Mouse (Mus musculus): ENCODE results near the gene Dclk3.

Gene Dclk3

DNA sequence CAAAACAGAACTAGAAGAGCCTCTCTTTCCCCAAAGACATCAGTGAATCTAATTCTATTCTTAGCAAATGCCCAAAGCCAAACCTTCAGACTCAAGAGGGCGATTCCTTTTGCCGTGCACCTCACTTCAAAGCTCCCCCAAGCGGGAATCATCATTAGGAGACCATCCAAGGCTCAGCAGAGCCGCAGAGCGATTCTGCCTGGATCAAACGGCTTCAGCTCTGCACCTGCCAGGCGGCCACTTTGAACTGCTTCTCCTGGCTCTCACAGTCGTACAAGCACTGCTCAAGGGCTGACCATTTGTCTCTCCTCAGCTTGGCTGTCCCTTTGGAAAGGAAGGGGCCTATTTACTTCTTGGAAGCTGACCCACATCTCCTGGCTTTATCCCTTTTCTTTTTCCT, 51.7 kb downstream of the Dclk3 start:
- DNase-seq (ENCODE audit: low spot score), result no peak

DNA sequence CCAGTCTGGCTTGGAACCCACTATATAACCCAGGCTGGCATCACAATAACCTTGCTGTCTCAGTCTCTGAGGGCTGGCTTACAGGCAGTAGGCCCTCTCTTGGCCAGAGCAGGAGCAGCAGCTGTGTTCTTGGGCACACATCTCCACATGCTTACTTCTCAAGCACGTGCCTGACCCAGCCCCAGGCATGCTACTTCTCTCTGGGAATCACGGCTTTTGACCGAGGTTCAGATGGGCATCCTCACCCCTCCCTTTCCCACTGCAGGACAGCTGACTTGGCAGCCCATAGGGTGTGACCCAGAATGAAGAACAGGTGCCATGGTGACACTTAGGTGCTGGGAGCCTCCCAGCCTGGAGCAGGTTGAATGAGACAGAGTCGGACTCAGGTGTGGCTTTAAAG, 52.4 kb downstream of the Dclk3 start:
- DNase-seq (ENCODE audit: low spot score), result no peak

DNA sequence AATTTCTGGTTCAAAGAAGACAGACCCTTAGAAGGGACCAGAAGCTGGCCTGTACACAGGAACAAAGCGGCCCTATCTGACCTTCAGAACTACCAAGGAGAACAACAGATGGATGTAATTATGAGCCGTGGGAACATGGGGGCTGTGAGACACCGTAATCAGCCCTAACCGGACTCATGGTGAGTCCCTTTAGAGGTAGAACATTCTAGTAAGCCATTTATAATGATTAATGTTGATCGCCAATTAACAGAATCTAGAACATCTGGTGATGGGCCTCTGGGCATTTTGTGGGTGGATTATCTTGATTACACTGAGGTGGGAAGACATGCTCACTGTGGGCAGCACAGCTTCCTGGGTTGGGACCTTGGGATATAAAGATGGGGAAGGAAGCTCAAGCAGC, 54.6 kb downstream of the Dclk3 start:
- DNase-seq (ENCODE audit: low spot score), result no peak

DNA sequence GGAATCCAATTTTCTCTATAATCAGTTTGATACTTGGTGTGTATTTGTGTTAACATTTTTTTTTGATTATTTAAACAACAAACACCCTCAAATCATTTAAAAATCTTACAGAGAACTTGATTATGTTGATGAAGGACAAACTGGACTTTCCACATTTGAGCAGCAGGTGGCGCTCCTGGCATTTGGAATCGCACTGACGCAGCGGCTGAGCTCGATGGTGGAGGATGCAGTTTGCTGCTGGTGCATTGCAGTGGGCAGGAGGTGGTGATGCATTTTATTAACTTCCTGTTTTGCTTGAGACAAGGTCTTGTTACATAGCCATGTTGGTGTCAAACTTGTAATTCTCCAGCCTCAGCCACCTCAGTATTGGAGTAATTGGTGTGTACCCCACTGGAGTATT, 56.7 kb downstream of the Dclk3 start:
- DNase-seq (ENCODE audit: low spot score), result peak; percentile 30

DNA sequence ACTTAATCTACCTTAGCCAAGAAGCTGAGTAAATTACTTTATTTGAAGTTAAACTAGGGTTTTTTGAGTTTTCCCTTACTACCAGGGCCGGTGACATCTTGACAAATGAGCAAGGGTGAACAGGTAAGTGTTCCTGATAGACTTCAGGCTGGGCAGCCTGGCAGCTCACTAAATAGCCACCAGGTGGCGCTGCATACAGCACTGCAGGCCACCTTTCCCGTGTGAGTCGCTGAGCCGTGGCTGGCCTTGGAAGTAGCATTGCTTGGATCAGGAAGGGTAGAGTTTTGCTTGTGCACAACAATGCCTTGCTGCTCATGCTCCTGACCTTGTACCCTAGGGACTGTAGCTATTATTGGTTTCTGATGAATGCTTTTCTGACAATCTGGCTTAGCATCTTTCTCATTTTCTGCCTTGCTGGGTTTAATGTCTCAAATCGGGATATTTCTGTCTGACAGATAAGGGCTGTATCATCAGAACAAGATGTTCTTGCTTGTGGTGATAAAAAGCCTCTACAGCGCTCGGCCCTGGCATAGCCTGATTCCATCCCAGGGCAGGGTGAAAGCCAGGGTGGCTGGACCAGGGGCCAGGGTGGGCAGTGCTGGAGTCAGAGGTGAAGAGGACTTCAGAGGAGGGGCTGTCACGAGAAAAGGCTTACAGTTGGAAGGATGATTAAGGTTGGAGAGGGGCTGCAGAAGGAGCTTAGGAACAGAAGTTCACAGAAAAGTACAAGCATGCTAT, 58.4 kb downstream of the Dclk3 start:
- DNase-seq (ENCODE audit: low spot score), result peak; percentile 40

DNA sequence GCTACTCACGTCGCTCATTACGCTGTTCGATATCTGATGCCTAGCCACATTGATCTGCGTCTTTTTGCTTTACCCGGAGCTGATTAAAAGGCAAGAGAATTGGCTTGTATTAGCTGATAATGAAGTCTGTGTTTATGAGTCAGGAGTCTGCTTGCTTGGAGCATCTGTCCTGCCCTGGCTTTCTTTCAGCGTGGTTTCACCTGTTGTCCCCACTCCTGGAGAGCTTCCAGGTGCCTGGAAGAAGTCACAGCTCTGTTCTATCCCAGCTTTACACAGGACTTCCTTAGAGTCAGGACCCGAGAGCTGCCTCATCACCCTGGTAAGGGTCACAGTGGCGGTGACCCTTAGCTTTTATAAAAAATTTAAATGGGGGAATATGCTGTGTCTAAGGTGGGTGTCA, 61.3 kb downstream of the Dclk3 start:
- no peak for DNase-seq (ENCODE audit: low spot score)

DNA sequence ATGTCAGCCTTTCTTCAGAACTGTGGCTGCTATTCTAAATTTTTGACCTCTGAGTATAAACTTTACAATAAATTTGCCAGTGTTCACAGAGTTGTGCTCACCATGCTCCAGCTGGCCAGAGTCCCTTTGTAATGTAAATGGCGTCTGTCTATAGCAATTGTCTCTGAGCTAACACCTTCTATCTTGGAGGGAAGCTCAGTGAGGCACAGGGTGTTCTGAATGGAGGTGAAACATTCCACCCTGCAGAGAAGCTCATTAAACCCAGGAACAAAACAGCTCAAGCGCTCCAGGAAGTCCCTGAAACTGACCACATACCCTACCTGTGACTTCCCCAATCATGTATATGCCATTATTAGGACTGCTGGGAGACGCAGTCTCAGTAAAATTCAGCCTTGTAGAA, 67.2 kb downstream of the Dclk3 start:
- no peak for DNase-seq (ENCODE audit: low spot score)

DNA sequence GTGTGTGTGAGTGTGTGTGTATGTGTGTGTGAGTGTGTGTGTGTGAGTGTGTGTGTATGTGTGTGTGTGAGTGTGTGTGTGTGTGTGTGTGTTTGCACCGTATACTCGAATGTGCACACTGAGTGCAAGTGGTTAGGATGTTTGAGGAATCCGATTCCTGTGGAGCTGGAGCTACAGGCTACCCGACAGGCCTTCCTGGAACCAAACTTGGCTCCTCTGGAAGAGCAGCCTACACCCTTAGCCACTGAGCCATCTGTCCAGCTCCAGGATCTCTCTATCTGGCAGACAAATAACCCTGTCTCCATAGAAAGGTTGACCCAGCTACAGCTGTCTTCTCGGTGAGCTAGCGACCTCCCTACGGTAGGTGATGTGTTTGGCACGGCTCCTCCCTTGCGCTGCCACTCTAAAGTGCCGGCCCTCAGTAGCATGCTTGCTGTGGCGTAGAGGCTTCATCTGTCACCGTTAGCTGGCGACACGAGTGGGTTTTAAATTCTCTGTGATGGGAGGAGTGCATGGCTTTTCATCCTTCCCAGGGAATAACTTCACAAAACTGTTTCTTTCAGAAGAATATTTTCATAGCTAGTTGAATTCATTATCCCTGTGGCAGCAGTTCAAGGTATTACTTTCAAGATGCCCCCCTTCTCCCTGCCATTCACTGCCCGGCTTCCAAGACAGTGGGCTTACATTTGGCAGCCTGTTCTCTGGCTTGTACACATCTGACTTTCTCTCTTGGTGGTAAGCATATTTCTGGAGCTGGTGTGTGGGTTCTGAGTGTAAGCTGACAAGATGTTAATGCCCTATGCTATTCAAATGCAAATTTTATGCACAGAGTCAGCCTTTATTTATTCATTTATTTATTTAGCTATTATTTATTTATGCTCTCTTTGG, 75.9 kb downstream of the Dclk3 start:
- no peak for DNase-seq (ENCODE audit: low spot score)

DNA sequence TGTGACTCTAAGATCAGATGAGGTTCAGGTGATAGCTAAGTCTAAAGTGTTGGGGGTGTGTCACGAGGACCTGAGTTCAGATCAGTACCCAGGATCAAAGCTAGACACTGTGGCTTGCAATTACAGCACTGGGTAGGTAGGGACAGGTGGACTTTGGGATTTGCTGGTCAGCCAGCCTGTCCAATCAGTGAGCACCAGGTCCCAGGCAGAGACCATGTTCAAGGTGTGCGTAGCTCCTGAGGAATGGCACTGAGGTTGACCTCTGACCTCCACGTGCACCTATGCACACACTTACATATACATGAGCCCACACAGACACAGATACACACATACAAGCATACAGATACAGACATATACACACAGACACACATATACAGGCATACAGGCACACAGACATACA, 76.7 kb downstream of the Dclk3 start:
- DNase-seq (ENCODE audit: low spot score), result no peak

DNA sequence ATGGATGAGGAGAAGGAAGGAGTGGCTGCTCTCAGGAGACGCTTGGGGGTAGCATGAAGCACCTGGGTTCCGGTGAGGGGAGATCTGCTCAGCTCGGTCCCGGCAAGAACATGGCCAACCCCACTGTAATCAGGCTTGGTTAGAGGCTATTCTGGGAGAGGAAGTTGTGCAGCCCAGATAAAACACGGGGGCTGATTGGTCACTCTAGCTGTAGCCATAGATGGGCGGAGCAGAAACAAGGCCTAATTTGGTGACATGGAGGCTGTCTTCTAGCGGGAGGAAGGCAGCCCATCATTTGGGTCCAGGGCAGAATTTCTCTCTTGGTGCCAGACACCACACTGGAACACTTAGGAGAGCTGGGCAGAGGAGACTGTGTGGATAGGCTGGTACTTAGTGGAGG, 83.3 kb downstream of the Dclk3 start:
- no peak for DNase-seq (ENCODE audit: low spot score)

DNA sequence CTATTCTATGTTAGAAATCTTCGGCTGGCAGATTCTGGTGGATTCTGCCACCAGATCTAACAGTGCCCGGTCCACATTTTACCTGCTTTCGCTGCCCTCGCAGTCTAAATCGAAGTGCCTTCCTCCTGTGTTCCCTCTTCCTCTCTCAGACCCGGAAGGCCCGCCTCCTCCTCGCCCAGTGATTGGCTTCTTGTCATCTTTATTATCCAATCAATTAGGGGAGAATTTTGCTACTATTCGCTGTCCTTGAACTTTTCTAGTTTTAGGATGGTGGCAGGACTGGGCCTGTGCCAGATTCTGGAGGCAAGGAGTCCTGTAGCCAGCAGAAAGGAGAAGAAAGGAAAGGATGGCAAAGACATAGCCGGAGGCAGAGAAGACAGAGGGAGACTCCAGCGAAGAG, 84.2 kb downstream of the Dclk3 start:
- no peak for DNase-seq (ENCODE audit: low spot score)

DNA sequence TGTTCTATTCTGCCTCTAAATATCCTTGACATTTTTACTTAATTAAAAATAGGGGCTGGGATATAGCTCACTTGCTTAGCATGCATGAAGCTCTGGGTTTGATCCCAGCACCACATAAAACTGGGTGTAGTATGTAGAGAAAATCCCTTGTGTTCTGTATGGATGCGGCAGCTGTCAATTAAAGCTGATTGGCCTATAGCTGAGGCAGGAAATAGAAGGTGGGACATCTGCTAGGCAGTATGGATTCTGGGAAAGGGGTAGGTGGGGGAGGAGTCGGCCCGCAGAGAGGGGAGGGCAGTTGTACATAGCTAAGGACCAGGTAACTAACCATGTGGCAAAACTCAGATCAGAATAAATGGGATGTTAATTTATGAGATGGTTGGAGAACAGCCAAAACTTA, 85.0 kb downstream of the Dclk3 start:
- DNase-seq (ENCODE audit: low spot score), result no peak

DNA sequence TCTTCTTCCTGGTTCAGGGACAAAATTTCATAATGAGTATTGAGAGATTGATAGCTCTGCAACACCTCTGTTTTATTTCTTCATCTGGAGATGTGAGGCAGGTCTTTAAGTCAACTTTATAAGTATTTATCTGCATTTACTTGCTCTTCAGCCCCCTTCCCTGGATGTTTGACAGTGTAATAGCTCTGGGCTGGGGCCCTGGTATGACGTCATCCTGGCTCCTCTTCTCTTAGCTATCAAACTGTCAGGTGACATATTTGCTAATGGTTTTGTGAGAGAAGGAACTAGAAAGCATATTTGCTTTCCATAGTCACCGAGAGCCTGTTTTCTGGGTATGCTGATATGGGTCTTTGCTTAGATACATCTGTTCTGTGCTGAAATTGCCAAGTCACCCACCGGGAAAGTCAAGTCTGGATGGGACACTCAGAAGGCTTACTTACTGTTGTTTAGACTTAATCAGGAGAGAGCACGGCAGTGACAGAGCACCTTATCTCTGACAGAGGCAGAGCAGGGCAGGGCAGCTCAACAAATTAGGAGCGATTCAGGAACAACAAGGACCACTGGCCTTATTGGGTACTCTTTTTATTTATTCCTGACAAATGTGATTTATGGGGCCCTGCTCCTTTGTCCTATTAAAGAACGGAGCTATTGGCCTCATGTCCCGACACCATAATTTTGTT, 96.0 kb downstream of the Dclk3 start:
- DNase-seq (ENCODE audit: low spot score), result peak; percentile 17

DNA sequence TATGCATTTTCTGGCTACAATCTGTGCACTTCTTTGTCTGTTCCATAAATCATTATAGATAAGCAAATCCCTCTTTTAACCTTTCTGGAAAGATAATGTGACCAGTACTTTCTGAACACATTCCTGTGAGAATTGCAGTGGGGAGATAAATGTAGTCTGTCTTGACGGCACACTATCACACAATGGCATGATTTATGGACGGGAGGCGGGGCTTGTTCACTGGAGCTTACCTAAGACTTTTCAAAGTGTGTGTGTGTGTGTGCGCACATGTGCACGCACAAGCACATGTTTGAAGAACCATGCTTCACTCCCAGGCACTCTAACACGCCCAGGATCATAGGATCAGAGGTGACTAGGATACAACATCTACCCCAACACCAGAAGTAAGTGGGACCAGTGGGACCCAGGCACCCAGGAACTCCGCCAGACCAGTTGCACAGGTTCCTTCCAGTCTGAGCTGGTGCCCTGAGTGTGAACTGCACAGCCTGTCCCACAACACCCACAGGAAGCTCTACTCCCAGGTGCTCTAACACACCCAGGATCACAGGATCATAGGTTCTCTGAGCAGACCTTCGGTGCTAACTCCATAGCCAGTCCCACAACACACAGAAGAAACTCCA, 96.7 kb downstream of the Dclk3 start:
- DNase-seq (ENCODE audit: low spot score), result no peak
